Mouse (Mus musculus) heart, adult 9 months (tissue): Measurements from ENCODE around the gene Clcn6.
"Not testable (repeated sequence)": the region's sequence is repeated elsewhere in the genome, so short reads cannot be mapped to it uniquely, and the experiment has no call there.

Source experiments
- DNase-seq, 2 experiments: peaks; one replicate each; pipeline ENCODE4 v3.0.0; 2022; ENCODE audit warnings: low spot score in 2 of 2

The Clcn6 gene

GRCm38 (mm10) chr4:148065702-148066400 lies 27.2 kb upstream of the Clcn6 start:
- no peak for DNase-seq

DNA sequence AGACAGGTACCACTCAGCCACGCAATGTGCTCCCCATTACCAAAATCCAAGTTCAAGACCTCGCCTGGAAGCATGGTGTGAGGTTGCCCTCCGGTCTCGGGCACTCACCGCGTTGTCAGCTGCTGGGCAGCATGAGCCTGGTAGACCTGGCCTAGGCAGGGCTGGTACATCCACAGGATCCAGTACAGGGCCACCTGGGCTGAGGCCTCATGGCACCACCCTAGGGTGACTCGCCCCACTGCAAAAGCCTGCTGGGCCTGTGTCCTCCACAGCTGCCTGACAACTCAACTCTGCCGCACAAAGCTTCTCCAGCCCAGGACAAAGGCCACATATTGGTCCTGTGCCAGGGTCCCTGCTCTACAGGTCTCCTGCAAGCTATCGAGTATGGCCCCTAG lies 22.5 kb upstream of the Clcn6 start:
- no peak for DNase-seq

GRCm38 (mm10) chr4:148060120-148061085 lies 21.8 kb upstream of the Clcn6 start:
- no peak for DNase-seq

- DNase-seq: no peak
These were observed 20.4 kb upstream of the Clcn6 start for GRCm38 (mm10) chr4:148058993-148059392.

- DNase-seq: no peak
These were observed 19.7 kb upstream of the Clcn6 start for GRCm38 (mm10) chr4:148058218-148058819.

DNA sequence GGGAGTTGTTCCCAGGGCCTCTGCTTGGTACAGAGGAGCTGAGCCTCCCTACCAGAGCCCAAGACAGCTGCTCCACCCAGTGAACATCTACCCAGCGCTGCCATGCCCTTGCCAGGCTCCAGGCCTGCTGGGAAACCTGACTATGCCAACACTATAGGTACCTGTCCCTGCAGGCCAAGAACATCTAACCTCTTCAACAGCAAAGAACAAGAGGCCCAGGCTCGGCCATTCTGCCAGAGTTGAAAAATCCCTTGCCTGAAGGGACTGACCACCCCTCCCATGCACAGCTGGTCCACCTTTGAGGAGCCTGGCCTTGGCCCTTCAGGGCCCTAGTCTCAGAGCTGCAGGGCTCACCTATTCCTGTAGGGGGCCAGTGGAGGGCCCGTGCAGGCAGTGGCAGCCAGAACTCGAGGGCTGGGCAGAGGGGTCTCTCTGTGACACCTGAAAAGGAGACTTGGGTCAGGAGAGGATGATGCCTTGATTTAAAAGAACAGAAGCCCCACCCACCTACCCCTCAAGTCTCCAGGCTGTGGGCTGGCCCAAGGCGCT lies 19.1 kb upstream of the Clcn6 start:
- DNase-seq: no peak

DNA sequence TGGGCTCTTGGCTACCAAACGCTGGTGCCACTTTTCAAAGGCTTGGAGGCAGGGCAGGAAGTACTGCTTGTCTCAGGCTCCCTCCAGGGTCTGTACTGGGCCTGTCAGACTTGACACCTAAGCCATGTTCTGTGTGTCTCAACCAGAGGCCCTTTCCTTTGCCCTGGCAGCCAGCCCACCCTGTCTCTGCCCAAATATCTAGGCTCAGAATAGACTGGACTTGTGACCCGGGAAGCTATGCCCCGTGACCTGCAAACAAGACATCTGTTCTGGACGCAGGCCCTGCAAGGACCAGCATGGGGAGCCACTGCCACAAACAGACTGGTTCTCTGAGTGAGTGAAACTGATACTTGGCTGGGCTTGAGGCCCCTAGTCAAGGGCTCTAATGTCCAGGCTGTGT lies 18.2 kb upstream of the Clcn6 start:
- DNase-seq: peak; percentile 74 to 80

DNA sequence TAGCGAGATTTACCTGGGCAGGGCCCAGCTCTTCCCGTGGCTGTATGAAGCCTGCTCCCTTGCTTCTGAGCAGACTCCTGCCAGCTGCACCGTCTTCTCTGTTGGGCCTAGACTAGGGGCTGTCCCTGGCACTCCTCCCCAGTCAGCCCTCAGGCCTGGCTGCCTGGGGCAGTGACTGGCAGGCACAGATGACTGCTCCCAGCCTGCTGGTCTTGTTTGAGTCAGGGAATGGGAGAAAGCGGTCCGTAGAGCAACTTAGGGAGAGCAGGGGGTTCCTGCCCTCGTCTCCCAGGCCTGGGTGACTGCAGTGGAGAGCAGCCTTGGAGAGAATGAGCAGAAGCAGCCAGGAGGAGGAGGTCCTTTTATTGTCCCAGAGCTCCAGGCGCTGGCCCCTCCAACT lies 17.6 kb upstream of the Clcn6 start:
- no peak for DNase-seq

- no peak for DNase-seq
These were observed 16.5 kb upstream of the Clcn6 start for GRCm38 (mm10) chr4:148054961-148055695.

DNA sequence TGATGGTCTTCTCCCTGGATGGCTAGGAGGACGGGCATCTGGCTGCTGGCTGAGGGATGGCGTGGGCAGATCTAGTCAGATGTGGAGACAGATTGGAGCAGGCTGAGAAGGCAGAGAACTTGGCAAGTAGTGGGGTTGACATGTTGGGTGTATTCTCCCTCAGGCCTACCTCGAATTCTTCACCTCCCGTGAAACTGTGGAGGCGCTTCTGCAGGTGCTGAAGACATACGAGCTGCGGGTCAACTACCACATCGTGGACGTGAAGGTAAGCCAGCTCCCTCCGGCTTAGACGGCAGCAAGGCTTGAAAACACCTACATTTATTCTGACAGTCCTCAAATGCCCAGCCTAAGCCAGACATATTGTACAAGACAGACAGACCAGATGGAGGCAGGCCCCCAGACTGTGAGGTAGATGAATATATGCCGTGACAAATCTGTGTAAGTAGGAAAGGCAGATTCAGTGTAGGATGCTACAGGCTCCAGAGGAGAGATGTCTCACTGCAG lies 14.8 kb upstream of the Clcn6 start:
- no peak for DNase-seq

DNA sequence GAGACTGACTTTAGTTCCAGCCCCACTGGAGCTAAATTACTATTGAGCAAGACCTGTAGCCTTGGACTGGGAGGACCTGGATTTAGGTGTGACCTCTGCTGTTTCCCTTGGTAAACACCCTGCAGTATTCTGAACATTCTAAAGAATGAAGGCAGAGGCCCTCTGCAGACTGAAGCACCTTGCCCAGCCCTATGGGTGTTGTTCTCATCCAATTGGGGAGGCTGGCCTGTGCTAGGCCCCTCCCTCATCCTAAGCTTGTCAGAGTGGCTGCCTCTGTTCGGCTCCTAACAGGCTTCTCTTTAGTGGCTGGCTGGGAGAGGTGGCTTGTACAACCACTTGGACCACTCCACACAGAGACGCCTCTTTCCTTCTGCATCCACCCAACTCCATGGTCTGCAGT lies 14.4 kb upstream of the Clcn6 start:
- no peak for DNase-seq

DNA sequence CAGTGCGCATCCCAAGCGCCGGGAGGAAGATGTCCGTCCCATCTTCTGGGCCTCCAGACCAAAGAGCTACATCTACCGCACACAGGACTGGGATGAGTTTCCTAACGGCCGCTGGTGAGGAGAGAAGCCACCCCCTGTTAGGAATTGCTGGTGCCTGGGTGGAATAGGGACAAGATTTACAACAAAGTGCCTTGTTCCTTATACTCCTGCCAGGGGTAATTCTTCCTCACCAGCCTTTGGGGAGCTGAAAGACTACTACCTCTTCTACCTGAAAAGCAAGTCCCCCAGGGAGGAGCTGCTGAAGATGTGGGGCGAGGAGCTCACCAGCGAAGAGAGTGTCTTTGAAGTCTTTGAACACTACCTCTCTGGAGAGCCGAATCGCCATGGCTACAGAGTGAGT lies 13.3 kb upstream of the Clcn6 start:
- no peak for DNase-seq

DNA sequence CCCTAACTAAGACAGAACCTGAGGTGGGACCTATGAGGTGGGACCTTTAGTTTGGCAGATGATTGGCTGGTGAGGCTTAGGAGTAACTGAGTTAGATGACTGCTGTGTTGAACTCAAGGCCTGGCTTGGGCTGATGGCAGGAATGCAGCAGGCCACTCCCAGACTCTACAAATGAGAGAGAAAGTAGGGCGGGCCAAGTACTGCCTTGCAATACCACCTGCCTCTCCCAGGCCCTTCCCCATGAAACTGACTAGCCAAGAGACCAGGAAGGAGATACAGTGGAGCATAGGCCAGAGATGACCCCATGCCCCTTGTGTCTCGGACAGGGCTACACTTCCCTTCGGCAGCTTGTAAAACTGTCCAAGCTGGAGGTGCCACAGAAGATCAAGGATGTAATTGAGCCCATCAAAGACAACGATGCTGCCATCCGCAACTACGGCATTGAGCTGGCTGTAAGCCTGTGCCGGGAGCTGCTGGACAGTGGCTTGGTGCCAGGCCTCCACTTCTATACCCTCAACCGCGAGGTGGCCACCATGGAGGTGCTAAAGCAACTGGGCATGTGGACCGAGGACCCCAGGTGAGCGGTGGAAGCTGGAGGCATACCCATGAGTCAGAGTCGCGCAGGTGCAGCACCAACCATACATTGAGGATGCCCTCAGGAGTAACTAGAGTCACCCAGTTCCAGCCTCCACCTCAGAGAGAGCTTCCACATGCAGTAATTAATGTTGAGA lies 12.6 kb upstream of the Clcn6 start:
- no peak for DNase-seq

- DNase-seq: not testable (repeated sequence)
These were observed 11.8 kb upstream of the Clcn6 start for GRCm38 (mm10) chr4:148050396-148050914.

DNA sequence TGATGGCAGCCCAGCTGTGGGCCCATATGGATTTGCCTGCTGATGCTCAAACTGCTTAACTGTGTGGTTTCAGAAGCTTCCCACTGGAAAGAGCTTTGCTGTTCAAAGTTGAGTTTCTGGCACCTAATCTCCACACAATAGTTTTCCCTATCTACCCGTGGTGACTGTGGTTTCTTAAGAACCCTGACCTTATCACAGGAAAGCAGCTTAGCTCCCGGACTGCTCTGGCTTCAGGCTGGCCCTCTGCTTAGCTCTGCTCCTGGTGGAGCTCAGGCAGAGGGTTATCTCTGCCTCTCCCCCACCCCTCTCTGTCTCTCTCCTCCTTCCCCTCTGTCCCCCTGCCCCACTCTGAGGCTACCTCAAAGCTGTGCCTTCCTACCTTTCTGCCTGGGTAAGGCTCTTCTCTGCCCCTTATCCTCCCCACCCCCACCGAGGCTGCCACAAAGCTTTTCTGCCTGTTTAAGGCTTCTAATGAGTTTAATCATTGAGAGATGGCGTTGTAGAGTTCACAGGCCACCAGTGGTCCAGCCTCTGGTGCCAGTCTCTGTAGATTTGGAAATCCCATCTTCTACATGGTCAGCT lies 7.9 kb upstream of the Clcn6 start:
- no peak for DNase-seq

DNA sequence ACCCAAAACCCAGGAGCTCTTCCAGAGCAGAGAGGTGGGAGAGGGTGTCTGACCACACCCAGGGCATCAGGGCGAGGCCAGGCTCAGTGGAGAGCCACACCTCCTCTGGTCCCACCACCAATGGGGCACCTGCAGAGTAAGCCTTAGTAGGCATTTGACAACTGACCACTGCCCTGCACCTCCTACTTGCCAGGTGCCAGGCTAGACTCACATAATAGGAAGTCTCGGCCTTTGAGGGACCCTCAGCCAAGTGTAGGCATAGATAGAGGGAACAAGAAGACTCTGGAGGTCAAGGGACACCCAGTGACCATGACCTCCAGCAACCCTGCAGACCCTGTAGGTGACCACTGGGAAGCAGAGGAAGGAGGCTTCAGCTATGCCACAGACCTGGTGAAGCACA lies 5.5 kb upstream of the Clcn6 start:
- DNase-seq: no peak

DNA sequence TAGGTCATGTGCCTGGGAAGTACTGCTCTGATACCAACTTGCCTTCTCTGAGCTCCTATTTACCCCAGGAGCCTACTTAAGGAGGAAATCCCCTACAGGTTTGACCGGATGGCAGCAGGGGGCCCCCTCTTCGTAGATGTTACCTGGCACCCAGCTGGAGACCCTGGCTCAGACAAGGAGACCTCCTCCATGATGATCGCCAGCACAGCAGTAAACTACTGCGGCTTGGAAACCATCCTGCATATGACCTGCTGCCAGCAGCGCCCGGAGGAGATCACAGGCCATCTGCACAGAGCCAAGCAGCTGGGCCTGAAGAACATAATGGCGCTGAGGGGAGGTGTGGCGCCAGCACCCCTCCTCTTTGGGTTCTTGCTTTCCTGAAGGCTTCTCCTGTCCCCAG lies 4.7 kb upstream of the Clcn6 start:
- not testable (repeated sequence) for DNase-seq

DNA sequence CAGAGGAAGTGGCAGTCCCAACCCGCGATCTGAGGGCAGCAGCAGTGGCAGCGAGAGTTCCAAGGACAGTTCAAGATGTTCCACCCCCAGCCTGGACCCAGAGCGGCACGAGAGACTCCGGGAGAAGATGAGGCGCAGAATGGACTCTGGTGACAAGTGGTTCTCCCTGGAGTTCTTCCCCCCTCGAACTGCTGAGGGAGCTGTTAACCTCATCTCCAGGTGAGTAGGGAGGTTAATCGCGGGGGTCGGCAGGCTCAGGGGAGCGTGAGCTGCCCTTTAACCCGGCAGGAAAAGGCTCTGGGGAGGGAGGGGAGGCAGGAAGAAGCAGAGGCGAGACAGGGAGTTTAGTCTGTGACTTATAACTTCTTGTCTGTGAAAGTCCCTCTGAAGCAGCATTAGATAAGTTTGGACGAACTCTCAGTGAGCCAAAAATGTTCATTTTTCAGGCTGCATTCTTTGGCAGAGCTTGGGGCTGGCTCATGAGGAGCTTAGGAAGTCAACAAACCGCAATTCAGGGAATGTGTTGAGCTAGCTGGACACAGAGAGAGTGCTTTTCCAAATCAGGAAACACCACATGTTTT lies 3.1 kb upstream of the Clcn6 start:
- DNase-seq: peak; percentile 68 to 74

DNA sequence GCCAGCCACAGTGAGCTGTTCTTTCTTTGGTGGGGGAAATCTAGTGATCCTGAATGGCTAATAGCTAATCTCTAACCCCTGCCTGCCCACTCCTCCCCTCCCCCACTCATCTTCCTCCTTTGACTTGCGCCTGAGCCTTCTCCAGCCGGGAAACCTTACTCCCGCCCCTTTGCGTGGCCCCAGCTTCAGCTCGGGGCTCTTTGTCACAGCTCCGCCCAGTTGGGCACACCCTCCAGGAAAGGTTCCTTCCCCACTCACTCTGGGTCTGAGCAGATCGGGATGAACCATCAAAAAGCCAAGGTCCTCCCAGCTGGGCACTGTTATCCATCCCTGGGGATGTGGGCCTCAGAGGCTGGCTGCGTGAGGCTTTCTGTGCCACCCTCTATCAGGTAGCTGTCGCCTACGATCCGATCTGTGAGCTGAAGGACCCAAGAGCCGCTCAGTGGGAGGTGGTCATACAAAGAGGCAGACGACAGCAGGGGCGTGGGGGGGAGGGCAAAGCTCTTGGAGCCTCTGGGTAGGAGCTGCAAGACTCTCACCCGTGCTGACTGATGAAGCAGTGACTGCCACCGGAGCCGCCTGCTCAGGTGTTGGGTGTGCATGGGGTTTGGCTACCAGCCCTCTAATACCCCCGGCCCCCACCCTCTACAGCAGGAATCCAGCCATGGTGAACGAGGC lies 2.5 kb upstream of the Clcn6 start:
- DNase-seq: peak; percentile 80 to 85
